Mouse (Mus musculus): ENCODE measurements at regions not wholly inside any gene's neighbourhood (a gene's known extent, or its start where the extent isn't known, plus 50 kb on each side); places are given as distances from the start of the nearest gene placed in this dataset.

DNA sequence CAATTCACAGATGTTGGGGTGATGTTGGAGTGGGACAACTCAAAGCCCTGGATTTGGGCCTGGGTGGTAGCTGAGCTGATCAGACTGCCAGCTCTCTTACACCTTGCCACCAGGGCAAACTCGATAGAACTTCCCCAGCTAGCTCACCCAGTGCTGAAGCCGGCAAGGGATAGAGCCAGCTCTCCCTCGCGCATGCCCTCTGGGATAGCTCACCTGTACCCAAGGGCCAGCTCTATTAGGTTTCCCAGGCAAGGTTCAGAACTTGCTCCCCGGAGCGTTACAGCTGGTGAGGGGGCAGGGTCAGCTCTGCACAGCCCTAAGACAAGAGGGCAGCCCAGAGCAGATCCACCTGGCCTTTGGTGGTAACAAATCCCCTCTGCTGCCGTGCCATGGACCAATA lies 54.1 kb upstream of the 1700012A03Rik start:
- TF ChIP-seq CTCF (conservative IDR thresholded peaks at IDR 0.05): no peak
- DNase-seq (ENCODE audit: low spot score in 2 of 2): no peak
- H3K4me3 ChIP-seq: no peak overlapping the region
- H3K27ac ChIP-seq: no peak overlapping the region

GRCm38 (mm10) chr6:31995249-31995648 lies 54.8 kb upstream of the 1700012A03Rik start:
- TF ChIP-seq CTCF (conservative IDR thresholded peaks at IDR 0.05): no peak
- Histone ChIP-seq H3K27ac (no peak overlapping the region), H3K4me3 (no peak overlapping the region)
- DNase-seq (ENCODE audit: low spot score in 2 of 2): no peak

DNA sequence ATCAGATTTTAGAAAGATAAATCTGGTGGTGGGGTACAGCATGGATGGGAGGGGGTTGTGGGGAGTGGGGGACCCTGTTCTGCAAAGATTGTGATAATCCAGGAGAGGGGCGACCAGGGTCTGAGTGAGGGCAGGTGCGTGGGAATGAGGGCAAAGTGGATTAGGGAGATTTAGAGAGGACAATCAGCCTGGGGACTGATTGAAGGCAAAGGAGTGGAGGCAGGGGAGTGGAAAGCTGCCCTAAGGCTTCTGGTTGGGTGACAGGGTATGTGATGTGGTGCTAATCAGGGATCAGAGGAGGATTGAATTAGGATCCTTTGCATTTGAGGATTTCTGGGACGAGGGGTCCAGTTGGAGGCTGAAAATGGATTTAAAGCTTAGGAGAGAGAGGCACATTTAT lies 64.3 kb upstream of the 1700012A03Rik start:
- no peak for TF ChIP-seq CTCF (conservative IDR thresholded peaks at IDR 0.05)
- H3K27ac ChIP-seq: no peak overlapping the region
- H3K4me3 ChIP-seq: no peak overlapping the region
- DNase-seq (ENCODE audit: low spot score in 2 of 2): no peak

DNA sequence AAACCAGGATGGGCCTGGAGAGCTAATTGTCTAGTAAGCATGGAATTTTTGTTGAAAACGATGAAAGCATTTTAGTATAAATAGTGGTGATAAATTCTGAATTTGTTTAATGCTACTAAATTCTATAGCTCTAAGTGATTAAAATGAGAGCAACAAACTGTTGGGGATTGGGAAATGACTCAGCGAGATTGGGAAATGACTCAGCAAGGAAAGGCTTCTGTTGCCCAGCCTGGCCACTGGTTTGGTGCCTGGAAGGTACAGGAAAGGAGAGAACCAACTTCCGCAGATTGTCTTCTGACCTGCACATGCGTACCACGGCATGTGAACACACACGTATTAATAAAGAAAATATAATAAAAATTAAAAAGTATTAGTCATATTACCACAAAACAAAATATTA lies 73.3 kb upstream of the 1700012A03Rik start:
- TF ChIP-seq CTCF (conservative IDR thresholded peaks at IDR 0.05): no peak

DNA sequence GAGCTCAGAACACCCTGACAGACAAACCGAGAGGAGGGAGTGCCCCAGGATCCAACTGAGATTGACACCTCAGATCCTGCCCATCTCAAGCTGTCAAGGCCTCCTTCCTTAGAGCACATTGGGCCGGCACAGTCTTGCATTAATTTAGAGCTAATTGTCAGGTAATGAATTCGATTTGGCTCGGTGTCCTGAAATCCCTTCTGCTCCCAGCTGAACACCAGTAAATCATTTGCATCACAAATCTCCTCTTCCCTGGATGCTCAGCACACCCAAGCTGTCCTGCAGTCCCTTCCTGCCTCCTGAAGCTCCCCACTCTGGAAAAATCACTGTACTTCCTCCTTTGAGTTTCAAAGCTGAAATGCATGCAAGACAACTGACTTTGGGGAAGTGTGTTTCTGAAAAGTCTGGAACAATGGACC lies 102.0 kb upstream of the 1700012A03Rik start:
- no peak overlapping the region for H3K4me3 ChIP-seq
- no peak for TF ChIP-seq CTCF (conservative IDR thresholded peaks at IDR 0.05)
- H3K27ac ChIP-seq: peak overlapping the region; percentile 72; the same call in 1 of the 2 replicates
- DNase-seq (ENCODE audit: low spot score in 2 of 2): peak; percentile 13 to 66

More for the DNA sequence above, 73.3 kb upstream of the 1700012A03Rik start:
- DNase-seq (ENCODE audit: low spot score in 2 of 2): no peak
- H3K27ac ChIP-seq: no peak overlapping the region
- no peak overlapping the region for H3K4me3 ChIP-seq

- Histone ChIP-seq H3K4me3 (no peak overlapping the region), H3K27ac (no peak overlapping the region)
- no peak for TF ChIP-seq CTCF (conservative IDR thresholded peaks at IDR 0.05)
- DNase-seq (ENCODE audit: low spot score in 2 of 2): no peak
Observed at GRCm38 (mm10) chr6:31946572-31946971, 103.5 kb upstream of the 1700012A03Rik start.

DNA sequence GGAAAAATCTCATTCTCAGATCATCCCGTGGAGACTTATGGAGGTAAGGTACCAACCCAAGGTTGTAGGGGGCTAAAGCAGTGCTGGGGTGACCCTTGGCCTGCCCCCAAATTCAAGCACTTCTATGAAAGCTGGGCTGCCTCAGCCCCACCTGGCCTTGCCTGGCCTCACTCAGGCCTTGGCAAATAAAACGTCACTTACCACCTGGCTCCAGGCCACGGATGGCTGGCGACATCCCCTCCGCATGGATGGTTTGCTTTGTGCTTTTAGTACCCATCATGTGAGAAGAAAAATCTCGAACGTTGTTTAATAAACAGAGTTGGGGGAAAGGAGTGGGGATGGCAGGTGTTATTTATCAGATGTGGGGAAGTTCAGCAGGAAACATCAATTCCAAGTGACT lies 104.7 kb upstream of the 1700012A03Rik start:
- no peak for DNase-seq (ENCODE audit: low spot score in 2 of 2)
- no peak overlapping the region for H3K4me3 ChIP-seq
- no peak overlapping the region for H3K27ac ChIP-seq
- TF ChIP-seq CTCF (conservative IDR thresholded peaks at IDR 0.05): no peak

DNA sequence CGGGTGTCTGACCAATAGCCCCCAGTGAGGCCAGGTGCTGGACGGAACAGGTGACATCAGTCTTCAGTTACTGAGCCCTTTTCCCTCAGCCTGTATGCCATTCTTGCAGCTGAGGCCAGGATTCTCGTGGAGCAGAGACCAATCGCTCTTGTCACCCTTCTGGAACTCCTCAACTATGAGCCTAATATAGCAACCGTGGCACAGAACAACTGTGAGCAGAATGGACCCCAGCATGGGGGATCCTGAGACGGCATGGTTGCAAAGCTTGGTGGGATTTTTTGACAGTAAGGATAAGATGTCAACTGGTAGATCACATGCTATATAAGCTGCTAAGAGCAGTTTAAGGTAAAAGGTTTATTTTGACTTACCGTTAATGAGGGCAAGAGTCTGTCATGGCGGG lies 105.5 kb upstream of the 1700012A03Rik start:
- H3K4me3 ChIP-seq: no peak overlapping the region
- H3K27ac ChIP-seq: no peak overlapping the region
- DNase-seq (ENCODE audit: low spot score in 2 of 2): no peak
- no peak for TF ChIP-seq CTCF (conservative IDR thresholded peaks at IDR 0.05)

DNA sequence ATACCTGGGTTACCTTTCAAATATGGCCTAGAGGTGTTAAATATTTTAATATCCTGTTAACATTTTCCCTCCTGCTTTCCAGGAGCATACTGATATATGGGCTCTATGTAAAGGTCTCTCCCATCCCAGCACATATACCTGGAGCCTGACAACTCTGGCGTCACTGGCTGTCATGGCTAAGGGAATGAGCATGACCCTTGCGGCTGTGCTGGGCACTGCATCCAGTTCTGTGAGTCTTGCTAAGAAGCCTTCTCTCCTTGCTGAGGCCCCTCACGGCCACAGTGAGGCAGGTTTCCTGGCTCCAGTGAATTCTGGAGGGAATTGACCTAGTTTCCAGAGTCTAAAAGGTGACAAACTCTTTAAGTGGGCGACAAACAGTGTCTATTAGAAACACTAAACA lies 107.3 kb upstream of the 1700012A03Rik start:
- Histone ChIP-seq H3K27ac (no peak overlapping the region), H3K4me3 (no peak overlapping the region)
- peak; percentile 42 for TF ChIP-seq CTCF (conservative IDR thresholded peaks at IDR 0.05)
- DNase-seq (ENCODE audit: low spot score in 2 of 2): no peak

- Histone ChIP-seq H3K4me3 (peak overlapping the region; percentile 66), H3K27ac (peak overlapping the region; percentile 78)
- DNase-seq (ENCODE audit: low spot score in 2 of 2): peak; percentile 85 to 94
- TF ChIP-seq CTCF (conservative IDR thresholded peaks at IDR 0.05): peak; percentile 77
Observed at GRCm38 (mm10) chr6:31938216-31938814, 111.7 kb upstream of the 1700012A03Rik start.

DNA sequence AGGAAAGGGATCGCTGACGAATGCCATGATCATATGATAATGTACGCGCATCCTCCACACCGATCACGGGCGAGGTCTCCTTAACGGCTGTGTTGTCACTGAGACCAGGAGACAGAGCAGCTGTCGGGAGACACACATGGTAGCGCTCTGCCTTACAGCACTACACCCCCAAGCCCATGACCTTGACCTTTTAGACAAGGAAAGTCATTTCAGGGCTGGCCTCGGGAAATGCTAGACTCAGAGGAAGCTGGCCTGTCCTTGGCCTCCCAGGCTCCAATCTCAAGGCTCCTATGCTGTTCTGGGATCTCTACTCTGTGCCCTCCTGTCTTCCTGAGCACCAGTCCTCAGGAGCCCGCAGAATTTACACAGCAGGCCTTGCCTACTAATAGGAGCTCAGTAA lies 112.9 kb upstream of the 1700012A03Rik start:
- DNase-seq (ENCODE audit: low spot score in 2 of 2): no peak
- no peak for TF ChIP-seq CTCF (conservative IDR thresholded peaks at IDR 0.05)
- no peak overlapping the region for H3K4me3 ChIP-seq
- H3K27ac ChIP-seq: 0 out of 2 replicates have a peak overlapping the region, but pooled peaks have one; percentile 9

DNA sequence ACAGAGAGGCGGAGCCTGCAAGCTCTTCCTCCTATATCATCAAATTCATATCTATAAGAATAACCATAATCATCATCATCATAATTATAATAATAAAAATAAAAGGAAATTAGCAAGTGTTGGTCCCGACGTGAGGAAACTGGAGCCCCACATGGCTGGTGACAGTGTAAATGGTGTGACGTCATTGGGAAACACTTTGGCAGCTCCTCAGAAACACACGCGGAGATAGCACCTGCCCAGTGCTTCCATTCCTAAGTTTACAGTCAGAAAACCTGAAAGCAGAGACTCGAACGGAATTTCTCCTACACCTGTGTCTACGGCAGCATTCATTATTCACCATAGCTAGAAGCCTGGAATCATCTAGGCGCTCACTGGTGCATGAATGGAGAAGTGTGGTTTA lies 115.2 kb upstream of the 1700012A03Rik start:
- Histone ChIP-seq H3K27ac (peak overlapping the region; percentile 87; the same call in 1 of the 2 replicates), H3K4me3 (no peak overlapping the region)
- TF ChIP-seq CTCF (conservative IDR thresholded peaks at IDR 0.05): no peak
- DNase-seq (ENCODE audit: low spot score in 2 of 2): no peak

DNA sequence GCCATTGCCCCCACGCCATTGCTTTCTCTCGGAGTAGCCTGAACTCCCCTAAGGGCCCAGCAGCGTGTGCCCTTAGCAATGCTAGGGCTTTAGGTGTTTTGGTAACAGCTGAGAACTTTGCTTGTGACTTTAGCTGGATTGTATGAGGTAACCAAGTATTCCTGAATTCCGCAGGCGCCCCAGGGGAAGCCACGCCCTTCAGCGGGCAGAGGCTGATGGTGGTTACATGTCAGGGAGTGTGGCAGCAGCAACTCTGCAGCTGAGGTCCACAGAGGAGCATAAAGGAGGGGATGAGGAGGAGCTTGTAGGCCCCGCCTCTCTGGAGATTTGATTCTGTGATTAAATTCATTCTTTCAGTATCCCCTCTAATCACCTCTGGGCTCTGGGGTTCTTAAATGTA lies 116.1 kb upstream of the 1700012A03Rik start:
- no peak for TF ChIP-seq CTCF (conservative IDR thresholded peaks at IDR 0.05)
- H3K4me3 ChIP-seq: no peak overlapping the region
- H3K27ac ChIP-seq: peak overlapping the region; percentile 87
- peak in 1 of 2 experiments; percentile 8 for DNase-seq (ENCODE audit: low spot score in 2 of 2)

DNA sequence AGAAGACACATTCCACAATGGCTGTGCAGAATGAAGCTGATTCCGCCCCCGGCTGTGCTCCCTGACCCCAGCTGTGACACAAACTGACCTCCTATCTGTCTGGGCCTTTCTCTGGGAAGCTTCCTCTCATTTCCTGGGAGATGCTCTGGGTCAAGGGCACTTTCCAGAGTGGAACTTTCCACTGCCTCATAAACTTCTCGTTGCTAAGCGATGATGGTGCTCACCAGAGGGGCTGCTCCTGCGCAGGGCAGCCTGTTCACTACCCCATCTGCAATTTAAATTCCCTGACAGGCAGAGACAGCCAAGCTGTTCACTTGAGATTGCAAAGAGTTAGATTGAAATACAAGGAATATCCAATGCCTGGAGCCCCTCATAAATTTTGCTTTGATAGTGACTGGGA lies 116.7 kb upstream of the 1700012A03Rik start:
- Histone ChIP-seq H3K4me3 (no peak overlapping the region), H3K27ac (peak overlapping the region; percentile 87)
- TF ChIP-seq CTCF (conservative IDR thresholded peaks at IDR 0.05): no peak
- DNase-seq (ENCODE audit: low spot score in 2 of 2): peak in 1 of 2 experiments; percentile 13

All from layer of hippocampus, adult 2 months (tissue).